24 mouse cellular contexts compared by ENCODE assay signal in genomic region chr2:166164601-166165000, GRCm38 (mm10). TPM values are rescaled to one million over a fixed set of nuclear protein-coding genes. Genes with fewer than 3 reads are reported as not detected.
DNase-seq lines count a peak whose midpoint lies in the region; ATAC-seq lines count a peak whose summit lies in the region.
"Had no signal": no experiment of that assay in that cellular context is flagged by ENCODE, and none has a peak within 500 bp of the region (broad histone marks: within the 10 kb centered on the region; RNA-seq: fewer than 3 reads in every experiment).

No protein-coding gene starts in this region.

- H3K27me3 ChIP-seq in lung, embryonic 16.5 days (ENCODE audit: control insufficient read depth, insufficient read depth, low read depth, low read length): no peaks in the 10 kb centered on the region
- no peaks in the 10 kb centered on the region for H3K27me3 ChIP-seq in embryonic facial prominence, embryonic 14.5 days (replicated peaks; ENCODE audit: control insufficient read depth, insufficient read depth, low read length)
- H3K27me3 ChIP-seq in heart, embryonic 11.5 days (ENCODE audit: control insufficient read depth, insufficient read depth, low read length): no peaks in the 10 kb centered on the region
- H3K27me3 ChIP-seq: embryonic facial prominence, embryonic 12.5 days; embryonic facial prominence, embryonic 15.5 days had no signal

- H3K4me3 ChIP-seq in lung, embryonic 16.5 days (ENCODE audit: low read length): no peak overlapping the region
- no peak overlapping the region for H3K4me3 ChIP-seq in embryonic facial prominence, embryonic 14.5 days (ENCODE audit: low read depth, low read length)
- H3K4me3 ChIP-seq in heart, embryonic 11.5 days (ENCODE audit: low read depth, low read length): no peak overlapping the region
- H3K4me3 ChIP-seq: embryonic facial prominence, embryonic 12.5 days; embryonic facial prominence, embryonic 15.5 days; erythroblast, embryonic 14.5 days; forebrain, embryonic 10.5 days; forebrain, embryonic 12.5 days had no signal

- no peak overlapping the region for H3K27ac ChIP-seq in lung, embryonic 16.5 days (ENCODE audit: low read length)
- H3K27ac ChIP-seq in embryonic facial prominence, embryonic 14.5 days (replicated peaks; ENCODE audit: low read depth, low read length): no peak overlapping the region
- H3K27ac ChIP-seq in heart, embryonic 11.5 days (ENCODE audit: low read depth, low read length): no peak overlapping the region
- H3K27ac ChIP-seq: embryonic facial prominence, embryonic 12.5 days; forebrain, embryonic 10.5 days; forebrain, embryonic 12.5 days had no signal

- no peaks in the 10 kb centered on the region for H3K9me3 ChIP-seq in lung, embryonic 16.5 days (ENCODE audit: control insufficient read depth, low read length)
- H3K9me3 ChIP-seq in embryonic facial prominence, embryonic 14.5 days (ENCODE audit: control insufficient read depth, low read length): no peaks in the 10 kb centered on the region
- H3K9me3 ChIP-seq in heart, embryonic 11.5 days (replicated peaks; ENCODE audit: control insufficient read depth, low read length): no peaks in the 10 kb centered on the region
- H3K9me3 ChIP-seq: embryonic facial prominence, embryonic 12.5 days; embryonic facial prominence, embryonic 15.5 days; forebrain, embryonic 10.5 days; forebrain, embryonic 12.5 days had no signal

- no peak overlapping the region for H3K4me2 ChIP-seq in lung, embryonic 16.5 days (ENCODE audit: low read depth, low read length)
- no peak overlapping the region for H3K4me2 ChIP-seq in embryonic facial prominence, embryonic 14.5 days (ENCODE audit: low read depth, low read length)
- H3K4me2 ChIP-seq in heart, embryonic 11.5 days: no peak overlapping the region
- H3K4me2 ChIP-seq: embryonic facial prominence, embryonic 12.5 days; embryonic facial prominence, embryonic 15.5 days; forebrain, embryonic 12.5 days had no signal

- 92% methylated on average over 1 of the region's 1 CpGs for WGBS in lung, embryonic 16.5 days
- 88% methylated on average over 1 of the region's 1 CpGs for WGBS in embryonic facial prominence, embryonic 14.5 days
- WGBS in heart, embryonic 11.5 days (ENCODE audit: insufficient replicate concordance): 65% methylated on average over 1 of the region's 1 CpGs

- H3K9ac ChIP-seq in lung, embryonic 16.5 days (ENCODE audit: low read length): no peak overlapping the region
- H3K9ac ChIP-seq in embryonic facial prominence, embryonic 14.5 days (ENCODE audit: low read depth, low read length): no peak overlapping the region
- H3K9ac ChIP-seq in heart, embryonic 11.5 days (ENCODE audit: low read depth, low read length): no peak overlapping the region
- H3K9ac ChIP-seq: embryonic facial prominence, embryonic 12.5 days; embryonic facial prominence, embryonic 15.5 days; forebrain, embryonic 12.5 days had no signal

- DNase-seq in lung, postnatal 14 days: no peak
- no peak for DNase-seq in embryonic facial prominence, embryonic 14.5 days (ENCODE audit: low spot score)
- no peak for DNase-seq in urinary bladder, adult 18-20 months (ENCODE audit: low spot score in 2 of 2)
- no peak for DNase-seq in retina, postnatal 1 day
- DNase-seq: adrenal gland, adult 2 months; adrenal gland, postnatal 10 days; adrenal gland, postnatal 25 days; cerebellum, adult 11 months; cerebellum, adult 18-20 months; cerebellum, adult 8-10 months; cerebellum, adult 9-11 months; cerebellum, postnatal 14 days; cerebellum, postnatal 36 days had no signal

- peaks cover 3% of the 10 kb centered on the region; the same call in 1 of the 2 replicates for H3K4me1 ChIP-seq in lung, embryonic 16.5 days (replicated peaks; ENCODE audit: control insufficient read depth, insufficient read depth, low read length)
- peaks cover 17% of the 10 kb centered on the region for H3K4me1 ChIP-seq in embryonic facial prominence, embryonic 14.5 days (ENCODE audit: control insufficient read depth, insufficient read depth, low read length)
- H3K4me1 ChIP-seq in heart, embryonic 11.5 days (ENCODE audit: control insufficient read depth, insufficient read depth, low read length): peaks cover 5% of the 10 kb centered on the region; the same call in 1 of the 2 replicates

- no peaks in the 10 kb centered on the region for H3K36me3 ChIP-seq in lung, embryonic 16.5 days (ENCODE audit: control insufficient read depth, insufficient read depth, low read length)
- H3K36me3 ChIP-seq in embryonic facial prominence, embryonic 14.5 days (ENCODE audit: control insufficient read depth, insufficient read depth, low read length): no peaks in the 10 kb centered on the region
- no peaks in the 10 kb centered on the region for H3K36me3 ChIP-seq in heart, embryonic 11.5 days (ENCODE audit: control insufficient read depth, insufficient read depth, low read length)
- H3K36me3 ChIP-seq: embryonic facial prominence, embryonic 12.5 days; embryonic facial prominence, embryonic 15.5 days; forebrain, embryonic 10.5 days; forebrain, embryonic 12.5 days had no signal

- 0 out of 2 replicates have a peak, but pooled peaks have one; percentile 26 for ATAC-seq in lung, embryonic 16.5 days (ENCODE audit: low read depth)
- peak; percentile 27 for ATAC-seq in common myeloid progenitor, adult 5-6 weeks (replicated peaks; ENCODE audit: low read depth, poor library complexity, severe bottlenecking)
- ATAC-seq in embryonic facial prominence, embryonic 14.5 days (ENCODE audit: low read depth): 0 out of 2 replicates have a peak, but pooled peaks have one; percentile 34
- peak; percentile 77 for ATAC-seq in megakaryocyte, adult 5-6 weeks (ENCODE audit: poor library complexity, severe bottlenecking)
- ATAC-seq in heart, embryonic 11.5 days (replicated peaks; ENCODE audit: insufficient number of reproducible peaks, low FRiP score, low TSS enrichment): no peak
- ATAC-seq: forebrain, embryonic 14.5 days had no signal

RNA-seq across cellular contexts. Expression of gene Sulf2, which starts 9.1 kb away (rescaled TPM):
- polyA plus RNA-seq in lung, embryonic 16.5 days (2015; fragmentation: Nextera tagmentation; extraction: Ambion mirVana): 23.8 and 28.2 TPM in 2 replicates
- 0.41 and 1.1 TPM in 2 replicates for total RNA-seq in common myeloid progenitor, adult 5-6 weeks (2017)
- polyA plus RNA-seq in embryonic facial prominence, embryonic 14.5 days (2014; fragmentation: Nextera tagmentation; extraction: Ambion mirVana): 139 and 160 TPM in 2 replicates
- total RNA-seq in megakaryocyte, adult 5-6 weeks (2015): 71.3 and 72.6 TPM in 2 replicates
- 47.4 and 51.1 TPM in 2 replicates for total RNA-seq in megakaryocyte, adult 5-6 weeks (2017)
- polyA plus RNA-seq in heart, embryonic 11.5 days (2014; fragmentation: Nextera tagmentation; extraction: Ambion mirVana): 111 and 114 TPM in 2 replicates
- total RNA-seq: MEL had no signal
